Mouse (Mus musculus): ENCODE data around the gene Tekt3.

Gene Tekt3

DNA sequence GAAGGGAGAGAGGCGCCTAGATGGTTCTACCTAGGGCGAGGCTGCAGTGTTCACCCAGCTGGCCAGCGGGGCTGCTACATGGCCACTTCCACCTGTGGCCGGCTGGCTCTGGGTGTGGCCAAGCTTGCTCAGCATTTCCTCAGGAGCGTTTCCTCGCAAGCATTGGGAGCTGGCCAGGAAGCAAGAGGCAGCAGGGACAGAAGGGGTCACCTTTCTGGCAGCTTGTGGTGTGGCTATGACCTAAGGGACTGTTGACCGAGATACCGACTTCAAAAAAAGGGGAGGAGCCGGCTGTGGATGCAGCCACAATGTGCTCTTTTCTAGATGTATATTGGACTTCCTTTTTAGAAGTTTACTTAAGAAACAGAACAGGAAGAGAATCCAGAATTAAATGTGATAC, 67.9 kb downstream of the Tekt3 start:
- TF ChIP-seq GATA4 (IDR thresholded peaks at IDR 0.05; ENCODE audit: insufficient replicate concordance, low read length) = no peak

DNA sequence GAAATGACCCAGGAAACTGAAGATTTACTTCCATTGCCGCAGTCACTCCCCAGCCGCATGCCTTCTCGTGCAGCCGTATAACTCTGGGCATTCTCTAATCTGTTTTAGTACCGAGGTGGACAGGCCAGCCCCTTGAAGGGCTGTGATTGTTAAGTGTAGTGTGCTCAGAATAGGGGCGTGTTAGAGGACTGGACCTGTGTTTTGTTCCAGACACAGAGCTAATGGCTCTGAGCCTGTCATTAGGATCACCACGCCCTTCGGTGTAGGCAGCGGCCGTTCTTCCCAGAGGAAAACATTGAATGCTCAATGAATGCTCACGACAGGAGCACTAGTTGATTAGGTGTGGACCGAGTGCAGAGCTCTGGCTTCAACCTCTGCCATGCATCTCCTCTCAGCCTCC, 68.4 kb downstream of the Tekt3 start:
- no peak for TF ChIP-seq GATA4 (IDR thresholded peaks at IDR 0.05; ENCODE audit: insufficient replicate concordance, low read length)

DNA sequence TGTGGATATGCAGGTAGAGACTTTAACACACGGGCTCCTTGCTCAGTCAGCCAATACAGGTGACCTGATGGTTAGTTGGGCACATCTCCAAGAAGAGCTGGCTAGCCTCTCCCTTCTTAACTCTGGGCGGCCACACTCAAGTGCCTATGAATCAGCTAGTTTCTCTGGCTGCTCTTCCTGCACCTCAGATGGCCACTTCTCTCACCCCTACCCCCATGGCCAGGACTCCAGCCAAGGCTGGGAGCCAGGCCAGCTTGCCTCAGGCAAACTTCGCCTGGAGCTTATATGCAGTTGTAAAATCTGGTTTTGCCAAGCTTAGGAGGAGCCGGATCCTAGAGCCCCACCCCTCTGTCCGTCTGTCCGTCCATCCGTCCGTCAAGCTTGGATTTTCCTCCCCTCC, 69.0 kb downstream of the Tekt3 start:
- no peak for TF ChIP-seq GATA4 (IDR thresholded peaks at IDR 0.05; ENCODE audit: insufficient replicate concordance, low read length)

DNA sequence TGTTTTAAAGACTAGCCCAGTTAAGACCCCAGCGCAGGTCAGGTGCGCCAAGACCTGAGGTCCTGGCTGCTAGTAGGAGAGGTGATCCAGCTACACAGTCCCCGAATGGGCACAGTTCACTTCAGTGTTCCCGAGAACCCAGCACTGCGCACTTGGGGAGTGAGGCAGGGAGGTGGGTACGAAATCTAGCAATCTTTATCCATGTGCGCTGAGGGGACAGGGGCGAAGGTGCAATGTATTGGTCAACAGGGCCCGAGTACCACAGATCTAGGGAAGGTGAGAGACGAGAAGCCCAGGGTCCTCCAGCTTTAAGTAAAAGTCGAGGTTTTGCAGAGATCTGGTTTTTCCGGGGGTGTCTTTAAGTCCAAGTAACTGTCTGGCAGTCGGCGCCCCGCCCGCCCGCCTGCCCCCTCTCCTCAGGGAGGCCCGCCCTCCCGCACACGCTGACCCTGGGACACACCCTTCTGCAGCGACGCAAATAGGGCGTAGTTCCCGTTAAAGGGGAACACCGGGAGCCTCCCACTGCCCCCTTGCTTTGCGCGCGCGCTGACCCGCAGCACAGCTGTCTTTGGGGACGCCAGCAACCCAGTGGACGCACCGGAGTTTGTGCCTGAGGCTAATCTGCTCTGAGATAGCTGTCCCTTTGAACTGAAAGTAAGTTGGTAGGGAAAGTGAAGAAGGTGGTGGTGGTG, 69.7 kb downstream of the Tekt3 start:
- TF ChIP-seq GATA4 (IDR thresholded peaks at IDR 0.05; ENCODE audit: insufficient replicate concordance, low read length) = no peak

DNA sequence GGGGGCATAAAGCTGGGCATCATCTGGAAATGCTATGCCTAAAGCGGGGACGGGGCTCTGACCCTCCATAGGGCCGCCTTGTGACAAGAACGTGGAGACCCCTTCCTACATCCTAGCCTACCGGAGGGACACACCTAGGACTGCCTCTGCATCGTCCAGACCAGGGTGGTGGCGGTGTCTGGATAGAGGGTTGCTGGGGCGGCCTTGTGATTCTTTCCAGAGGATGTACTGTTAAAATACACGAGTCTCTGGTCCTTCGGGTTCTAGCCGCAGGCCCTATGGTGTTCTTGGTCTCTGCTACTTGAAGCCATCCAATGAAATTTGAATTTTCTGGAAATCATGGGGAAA, 70.2 kb downstream of the Tekt3 start:
- no peak for TF ChIP-seq GATA4 (IDR thresholded peaks at IDR 0.05; ENCODE audit: insufficient replicate concordance, low read length)

DNA sequence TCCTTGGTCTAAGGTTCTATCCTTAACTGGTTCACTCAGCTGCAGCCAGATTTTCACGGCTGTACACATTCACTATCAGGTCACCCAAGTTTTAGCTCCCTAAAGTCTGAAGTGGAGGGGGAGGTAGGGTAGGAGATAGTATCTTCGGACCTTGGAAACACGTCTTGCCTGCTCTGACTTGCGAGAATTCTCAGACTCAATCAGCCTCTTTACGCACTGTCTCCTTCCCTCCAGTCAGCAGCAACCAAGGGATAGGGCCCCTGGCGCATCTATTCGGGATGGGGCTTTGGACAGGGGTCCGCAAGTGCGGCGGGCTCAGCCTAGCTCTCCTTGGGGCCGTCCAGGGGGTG, 70.7 kb downstream of the Tekt3 start:
- no peak for TF ChIP-seq GATA4 (IDR thresholded peaks at IDR 0.05; ENCODE audit: insufficient replicate concordance, low read length)

DNA sequence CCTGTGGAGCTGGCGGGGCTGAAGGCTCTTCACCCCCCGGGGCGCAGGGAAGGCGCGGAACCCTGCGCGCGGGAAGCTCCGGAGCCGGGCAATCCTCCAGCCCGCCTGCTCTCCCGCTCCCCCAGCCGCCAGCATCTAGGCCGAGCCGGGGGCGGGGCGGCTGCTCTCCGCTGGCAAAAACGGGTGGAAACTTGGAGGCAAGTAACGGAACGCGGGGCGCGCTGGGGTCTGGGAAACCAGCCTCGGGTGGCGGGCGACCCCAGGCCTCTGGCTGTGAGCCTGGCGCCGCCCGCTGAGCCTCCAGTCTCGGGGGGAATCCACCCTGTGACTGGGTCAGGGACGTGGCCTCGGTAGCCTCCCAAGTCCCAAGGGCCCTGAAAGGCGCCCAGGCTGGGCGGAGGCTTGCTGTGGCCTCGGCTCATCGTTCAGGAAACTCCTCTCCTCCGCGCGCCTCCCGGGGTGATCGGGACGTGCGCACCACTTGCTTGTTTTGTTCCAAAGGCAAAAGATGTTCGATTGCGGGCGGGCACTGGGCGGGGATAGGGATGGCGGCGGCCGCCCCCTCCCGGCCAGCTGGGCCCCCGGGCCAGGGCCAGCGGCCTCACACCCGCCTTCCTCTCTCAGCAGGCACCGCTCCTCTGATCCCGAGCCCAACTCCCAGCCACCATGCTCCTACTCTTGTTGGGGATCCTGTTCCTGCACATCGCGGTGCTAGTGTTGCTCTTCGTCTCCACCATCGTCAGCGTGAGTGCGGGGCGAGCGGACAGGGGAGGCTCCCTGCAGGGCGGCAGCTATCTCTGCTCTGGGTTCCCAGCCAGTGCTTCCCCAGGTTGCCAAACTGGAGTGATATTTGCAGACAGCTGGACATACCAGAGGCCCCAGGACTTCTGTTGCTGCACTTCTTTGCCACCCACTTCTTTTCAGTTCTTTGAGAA, 71.3 kb downstream of the Tekt3 start:
- no peak for TF ChIP-seq GATA4 (IDR thresholded peaks at IDR 0.05; ENCODE audit: insufficient replicate concordance, low read length)

- TF ChIP-seq GATA4 (IDR thresholded peaks at IDR 0.05; ENCODE audit: insufficient replicate concordance, low read length) = no peak
These were observed 72.6 kb downstream of the Tekt3 start for GRCm38 (mm10) chr11:63134021-63134420.

DNA sequence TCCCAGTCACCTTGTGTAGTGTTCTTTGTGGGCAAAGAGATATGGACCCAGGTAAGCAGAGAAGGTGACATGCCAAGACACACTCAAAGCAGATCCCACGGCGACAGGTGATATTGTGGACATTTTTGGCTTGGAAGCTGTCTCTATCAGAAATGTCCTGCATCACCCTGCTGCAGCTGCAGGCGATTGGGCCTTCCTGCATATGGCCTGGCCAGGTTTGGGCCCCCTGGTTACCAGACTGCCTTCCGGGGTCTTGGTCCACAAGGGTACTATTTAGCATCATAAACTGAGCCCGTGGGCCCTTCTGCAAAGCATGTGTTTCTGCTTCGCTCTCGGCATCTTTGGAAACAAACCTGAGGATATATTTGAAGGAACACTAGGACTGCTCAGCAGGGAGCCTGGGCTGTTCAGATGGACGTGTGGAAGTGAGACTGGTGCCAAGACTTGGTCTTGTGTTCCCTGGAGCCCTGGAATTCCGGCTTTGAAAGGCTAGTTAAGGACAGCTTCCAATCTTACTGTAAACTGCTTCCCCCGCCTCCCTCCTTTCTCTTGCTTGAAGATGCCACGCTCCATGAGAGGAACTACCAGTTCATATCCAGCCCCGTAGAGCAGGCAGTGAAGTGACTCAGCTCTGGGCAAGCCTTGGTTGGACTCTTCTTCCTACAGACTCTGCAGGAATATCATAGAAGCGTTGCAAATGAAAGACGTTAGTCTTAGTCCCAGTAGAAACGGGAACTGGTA, 73.5 kb downstream of the Tekt3 start:
- TF ChIP-seq GATA4 (IDR thresholded peaks at IDR 0.05; ENCODE audit: insufficient replicate concordance, low read length) = no peak

DNA sequence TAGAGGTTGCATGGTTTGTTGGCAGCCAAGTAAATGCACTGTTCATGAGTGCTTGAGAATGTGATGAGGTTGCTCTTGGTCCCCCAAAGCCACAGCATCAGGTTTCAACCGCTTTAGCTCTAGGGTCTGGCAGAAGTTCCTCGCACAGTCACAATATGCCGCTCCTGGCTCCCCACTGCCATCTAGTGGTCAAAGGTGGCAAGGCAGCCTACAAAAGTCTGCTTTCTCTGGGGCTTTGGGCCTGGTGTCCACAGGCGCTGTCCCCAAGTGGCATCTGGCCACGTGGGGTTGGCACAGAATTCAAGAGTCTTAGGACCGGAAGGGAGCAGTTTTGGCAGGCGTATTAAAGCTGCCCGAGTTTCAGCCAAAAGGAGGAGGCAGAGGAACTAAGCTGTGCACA, 74.2 kb downstream of the Tekt3 start:
- TF ChIP-seq GATA4 (IDR thresholded peaks at IDR 0.05; ENCODE audit: insufficient replicate concordance, low read length) = no peak

- no peak for TF ChIP-seq GATA4 (IDR thresholded peaks at IDR 0.05; ENCODE audit: insufficient replicate concordance, low read length)
These were observed 74.8 kb downstream of the Tekt3 start for GRCm38 (mm10) chr11:63136205-63136604.

- TF ChIP-seq GATA4 (IDR thresholded peaks at IDR 0.05; ENCODE audit: insufficient replicate concordance, low read length) = no peak
These were observed 75.5 kb downstream of the Tekt3 start for GRCm38 (mm10) chr11:63136836-63137416.

DNA sequence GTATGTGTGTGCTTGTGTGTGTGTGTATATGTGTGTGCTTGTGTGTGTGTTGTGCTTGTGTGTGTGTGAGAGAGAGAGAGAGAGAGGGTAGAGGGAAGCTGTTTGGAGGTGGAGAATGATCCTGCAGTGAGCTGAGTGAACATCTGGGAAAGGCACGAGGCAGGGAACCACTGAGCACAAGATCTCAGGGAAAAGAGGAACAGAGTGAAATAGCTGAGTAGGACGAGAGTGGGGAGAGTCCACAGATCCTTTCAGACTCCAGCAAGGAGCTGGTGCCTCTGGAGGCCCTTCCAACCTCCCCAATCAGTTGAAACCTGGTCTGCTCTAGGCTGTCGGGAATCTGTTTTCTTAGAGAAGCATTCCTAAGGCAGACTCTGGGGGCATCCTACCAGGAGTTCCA, 77.3 kb downstream of the Tekt3 start:
- no peak for TF ChIP-seq GATA4 (IDR thresholded peaks at IDR 0.05; ENCODE audit: insufficient replicate concordance, low read length)

DNA sequence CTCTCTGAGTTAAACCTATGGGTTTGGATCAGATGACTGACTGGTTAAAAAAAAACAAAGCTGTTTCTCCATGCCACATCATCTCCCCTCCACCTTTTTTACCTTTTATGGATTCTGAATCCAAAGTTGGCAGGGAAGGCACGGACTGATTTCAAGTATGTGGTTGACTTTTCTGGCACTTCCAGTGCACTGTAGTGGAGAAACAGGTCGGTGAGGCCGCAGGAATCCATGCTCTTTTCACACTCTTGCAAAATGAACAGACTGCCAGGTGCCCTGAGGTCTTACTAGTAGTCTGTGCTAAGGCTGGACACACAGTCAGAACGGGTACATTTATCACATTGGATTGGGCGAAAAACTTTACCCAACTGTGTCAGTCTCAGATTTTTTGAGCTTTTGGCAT, 80.9 kb downstream of the Tekt3 start:
- TF ChIP-seq GATA4 (IDR thresholded peaks at IDR 0.05; ENCODE audit: insufficient replicate concordance, low read length) = no peak

- TF ChIP-seq GATA4 (IDR thresholded peaks at IDR 0.05; ENCODE audit: insufficient replicate concordance, low read length) = no peak
These were observed 81.4 kb downstream of the Tekt3 start for GRCm38 (mm10) chr11:63142816-63143215.

All from liver, adult (tissue).